Mouse (Mus musculus) left cerebral cortex, adult 18-20 months (tissue): ENCODE measurements around the gene Tmem203. TPM values are rescaled to one million over a fixed set of nuclear protein-coding genes. Genes with fewer than 3 reads are reported as not detected.
"Not testable (repeated sequence)": the region's sequence is repeated elsewhere in the genome, so short reads cannot be mapped to it uniquely, and the experiment has no call there.

Experiments
- DNase-seq, 2 experiments: peaks; one replicate each; pipeline ENCODE4 v3.0.0; 2021 to 2022; ENCODE audit warnings: low spot score in 2 of 2, mixed read lengths in 1 of 2
- total RNA-seq, 2 experiments: library from RNA; stranded (reverse); gene quantifications; 2 replicates each; pipeline ENCODE4 v1.2.3; 2021

Gene Tmem203
- total RNA-seq, 2 experiments from 2014 or later = 31.8 to 37.8 TPM

- no peak for DNase-seq
Observed at GRCm38 (mm10) chr2:25231038-25231437, 24.2 kb upstream of the Tmem203 start.

GRCm38 (mm10) chr2:25233421-25233820 is 21.8 kb upstream of the Tmem203 start:
- no peak for DNase-seq

GRCm38 (mm10) chr2:25234050-25234449 is 21.2 kb upstream of the Tmem203 start, which contains the start of gene Slc34a3:
Gene Slc34a3, minus strand, starts transcription at chr2:25234364.
- DNase-seq = no peak

GRCm38 (mm10) chr2:25234551-25235220 is 20.6 kb upstream of the Tmem203 start:
- no peak for DNase-seq

GRCm38 (mm10) chr2:25236614-25237013 is 18.6 kb upstream of the Tmem203 start, which contains the start of gene Rnf224:
Gene Rnf224, minus strand, starts transcription at chr2:25236787.
- no peak for DNase-seq

GRCm38 (mm10) chr2:25237522-25237921 is 17.7 kb upstream of the Tmem203 start:
- no peak for DNase-seq

- DNase-seq = no peak
Observed at GRCm38 (mm10) chr2:25238106-25238505, 17.1 kb upstream of the Tmem203 start.

- DNase-seq = no peak
Observed at GRCm38 (mm10) chr2:25239766-25240165, 15.5 kb upstream of the Tmem203 start.

- DNase-seq = no peak
Observed at GRCm38 (mm10) chr2:25240310-25240709, 14.9 kb upstream of the Tmem203 start.

GRCm38 (mm10) chr2:25240723-25241437 is 14.4 kb upstream of the Tmem203 start:
- DNase-seq = peak; percentile 69 to 75

GRCm38 (mm10) chr2:25241438-25241775 is 13.8 kb upstream of the Tmem203 start:
- no peak for DNase-seq

- DNase-seq = peak; percentile 45 to 62
Observed at GRCm38 (mm10) chr2:25242101-25242506, 13.1 kb upstream of the Tmem203 start, which contains the start of the genes Rnf208 and Cysrt1. Gene Rnf208, plus strand, starts transcription at chr2:25242255. Gene Cysrt1, minus strand, starts transcription at chr2:25242452.

GRCm38 (mm10) chr2:25243342-25243741 is 11.9 kb upstream of the Tmem203 start:
- DNase-seq = no peak

- DNase-seq = no peak
Observed at GRCm38 (mm10) chr2:25244144-25244543, 11.1 kb upstream of the Tmem203 start.

- DNase-seq = no peak
Observed at GRCm38 (mm10) chr2:25246183-25247072, 8.8 kb upstream of the Tmem203 start, which contains the start of gene AL732309.1. Gene AL732309.1, minus strand, starts transcription at chr2:25246863.

GRCm38 (mm10) chr2:25252331-25252730 is 2.9 kb upstream of the Tmem203 start:
- DNase-seq = no peak

GRCm38 (mm10) chr2:25256443-25257109 is 1.3 kb downstream of the Tmem203 start:
- not testable (repeated sequence) for DNase-seq

- DNase-seq = not testable (repeated sequence)
Observed at GRCm38 (mm10) chr2:25257250-25257649, 2.0 kb downstream of the Tmem203 start.

GRCm38 (mm10) chr2:25258887-25259286 is 3.6 kb downstream of the Tmem203 start:
- no peak for DNase-seq

GRCm38 (mm10) chr2:25261870-25262269 is 6.6 kb downstream of the Tmem203 start:
- DNase-seq = no peak

- peak; percentile 91 to 93 for DNase-seq
Observed at GRCm38 (mm10) chr2:25262291-25262767, 7.1 kb downstream of the Tmem203 start, which contains the start of gene Tprn. Gene Tprn, plus strand, starts transcription at chr2:25262618.
